Mouse (Mus musculus) cerebellum, postnatal 10 days (tissue): ENCODE measurements around the gene Rps15.

ENCODE experiments used
- DNase-seq, 2 experiments: peaks; one replicate each; pipeline ENCODE4 v3.0.0; 2021; ENCODE audit warnings: mixed read lengths in 2 of 2

The Rps15 gene

GRCm38 (mm10) chr10:80342749-80343424 lies 50.6 kb downstream of the Rps15 start:
- DNase-seq, result peak in 1 of 2 experiments; percentile 53

- DNase-seq, result no peak
Observed at GRCm38 (mm10) chr10:80343425-80343895, 51.2 kb downstream of the Rps15 start.
